Mouse (Mus musculus) forebrain, embryonic 12.5 days (tissue): Measurements from ENCODE around the gene Agxt2. TPM values are rescaled to one million over a fixed set of nuclear protein-coding genes. Genes with fewer than 3 reads are reported as not detected.

ENCODE experiments used
- ATAC-seq: fragments of 200-750 bp; cut with Nextera tagmentation; 2 replicates; pipeline ENCODE4 v1.8.0; 2017; ENCODE audit warnings: moderate TSS enrichment; ENCODE audit not compliant: low FRiP score
- H3K27ac ChIP-seq: fragments of 300-500 bp; sonication (generic); 2 replicates; pipeline ENCODE4 v1.5.1; 2016; ENCODE audit warnings: mild to moderate bottlenecking
- H3K27me3 ChIP-seq: fragments of 300-500 bp; sonication (generic); 2 replicates; pipeline ENCODE4 v1.6.1; 2016; ENCODE audit warnings: mild to moderate bottlenecking
- H3K36me3 ChIP-seq: fragments of 300-500 bp; sonication (generic); replicated peaks from 2 replicates; pipeline ENCODE4 v1.6.1; 2016; ENCODE audit warnings: mild to moderate bottlenecking
- H3K4me1 ChIP-seq: fragments of 300-500 bp; sonication (generic); 2 replicates; pipeline ENCODE4 v1.6.1; 2016
- H3K4me2 ChIP-seq: fragments of 300-500 bp; sonication (generic); 2 replicates; pipeline ENCODE4 v1.6.1; 2016; ENCODE audit warnings: mild to moderate bottlenecking, moderate library complexity
- H3K4me3 ChIP-seq: fragments of 300-500 bp; sonication (generic); replicated peaks from 2 replicates; pipeline ENCODE4 v1.5.1; 2016; ENCODE audit warnings: mild to moderate bottlenecking
- H3K9ac ChIP-seq: fragments of 300-500 bp; sonication (generic); 2 replicates; pipeline ENCODE4 v1.6.1; 2016; ENCODE audit warnings: mild to moderate bottlenecking
- H3K9me3 ChIP-seq: fragments of 300-500 bp; sonication (generic); 2 replicates; pipeline ENCODE4 v1.6.1; 2016
- WGBS: fragments of 180-500 bp; shearing (Covaris S2); methylation state at CpG from one replicate; pipeline ENCODE4 v1.1.7; 2016; 5-methylcytosine and 5-hydroxymethylcytosine counted together
- polyA plus RNA-seq: library from polyadenylated mRNA; unstranded; fragments of >200 nt; fragmentation: Nextera tagmentation; extraction: Ambion mirVana; gene quantifications from 2 replicates; pipeline ENCODE4 v1.2.1, GENCODE M21; 2016

The Agxt2 gene
- polyA plus RNA-seq, 1 experiment from 2014 or later, result not detected

GRCm38 (mm10) chr15:10379757-10380458 is 21.6 kb downstream of the Agxt2 start:
- Histone ChIP-seq H3K4me3 (no peak overlapping the region), H3K27ac (no peak overlapping the region), H3K9ac (no peak overlapping the region), H3K27me3 (no peaks in the 10 kb centered on the region), H3K4me1 (no peaks in the 10 kb centered on the region), H3K9me3 (no peaks in the 10 kb centered on the region), H3K4me2 (no peak overlapping the region), H3K36me3 (no peaks in the 10 kb centered on the region)
- no peak for ATAC-seq
- 95% methylated on average over 3 of the region's 3 CpGs for whole genome bisulfite sequencing

GRCm38 (mm10) chr15:10387263-10387662 is 28.9 kb downstream of the Agxt2 start:
- no peak overlapping the region for H3K9ac ChIP-seq
- no peaks in the 10 kb centered on the region for H3K9me3 ChIP-seq
- no peaks in the 10 kb centered on the region for H3K4me1 ChIP-seq
- H3K27me3 ChIP-seq, result no peaks in the 10 kb centered on the region
- ATAC-seq, result no peak
- WGBS, result 73% methylated on average over 2 of the region's 2 CpGs
- no peak overlapping the region for H3K4me2 ChIP-seq
- H3K36me3 ChIP-seq, result no peaks in the 10 kb centered on the region
- H3K4me3 ChIP-seq, result no peak overlapping the region
- no peak overlapping the region for H3K27ac ChIP-seq

- no peaks in the 10 kb centered on the region for H3K9me3 ChIP-seq
- ATAC-seq, result 0 out of 2 replicates have a peak, but pooled peaks have one; percentile 17
Observed at GRCm38 (mm10) chr15:10399795-10400194, 41.5 kb downstream of the Agxt2 start.

GRCm38 (mm10) chr15:10400415-10400814 is 42.1 kb downstream of the Agxt2 start:
- no peak overlapping the region for H3K4me2 ChIP-seq
- no peaks in the 10 kb centered on the region for H3K4me1 ChIP-seq
- ATAC-seq, result peak; percentile 41; the same call in 1 of the 2 replicates
- no peaks in the 10 kb centered on the region for H3K27me3 ChIP-seq
- no peak overlapping the region for H3K4me3 ChIP-seq
- H3K9me3 ChIP-seq, result no peaks in the 10 kb centered on the region
- H3K36me3 ChIP-seq, result no peaks in the 10 kb centered on the region
- H3K9ac ChIP-seq, result no peak overlapping the region
- WGBS, result 58% methylated on average over 3 of the region's 3 CpGs
- H3K27ac ChIP-seq, result no peak overlapping the region

More at GRCm38 (mm10) chr15:10399795-10400194, 41.5 kb downstream of the Agxt2 start:
- H3K4me1 ChIP-seq, result no peaks in the 10 kb centered on the region
- no peak overlapping the region for H3K4me2 ChIP-seq
- no peaks in the 10 kb centered on the region for H3K36me3 ChIP-seq
- no peak overlapping the region for H3K4me3 ChIP-seq
- H3K9ac ChIP-seq, result no peak overlapping the region
- no peaks in the 10 kb centered on the region for H3K27me3 ChIP-seq
- 81% methylated on average over 2 of the region's 2 CpGs for WGBS
- no peak overlapping the region for H3K27ac ChIP-seq

- ATAC-seq, result no peak
- 91% methylated on average over 3 of the region's 3 CpGs for WGBS
- H3K27me3 ChIP-seq, result no peaks in the 10 kb centered on the region
- no peaks in the 10 kb centered on the region for H3K9me3 ChIP-seq
- no peak overlapping the region for H3K4me3 ChIP-seq
- H3K36me3 ChIP-seq, result no peaks in the 10 kb centered on the region
- no peak overlapping the region for H3K4me2 ChIP-seq
- no peaks in the 10 kb centered on the region for H3K4me1 ChIP-seq
- no peak overlapping the region for H3K9ac ChIP-seq
- no peak overlapping the region for H3K27ac ChIP-seq
Observed at GRCm38 (mm10) chr15:10409842-10410241, 51.5 kb downstream of the Agxt2 start.

GRCm38 (mm10) chr15:10410881-10411280 is 52.5 kb downstream of the Agxt2 start:
- Histone ChIP-seq H3K27ac (no peak overlapping the region), H3K9me3 (no peaks in the 10 kb centered on the region), H3K4me2 (no peak overlapping the region), H3K9ac (no peak overlapping the region), H3K4me1 (no peaks in the 10 kb centered on the region), H3K27me3 (no peaks in the 10 kb centered on the region), H3K36me3 (no peaks in the 10 kb centered on the region), H3K4me3 (no peak overlapping the region)
- ATAC-seq, result no peak
- 94% methylated on average over 2 of the region's 2 CpGs for WGBS

GRCm38 (mm10) chr15:10413656-10414055 is 55.3 kb downstream of the Agxt2 start:
- no peaks in the 10 kb centered on the region for H3K9me3 ChIP-seq
- no peaks in the 10 kb centered on the region for H3K36me3 ChIP-seq
- ATAC-seq, result no peak
- no peaks in the 10 kb centered on the region for H3K4me1 ChIP-seq
- no peak overlapping the region for H3K4me2 ChIP-seq
- H3K27ac ChIP-seq, result no peak overlapping the region
- H3K9ac ChIP-seq, result no peak overlapping the region
- H3K4me3 ChIP-seq, result no peak overlapping the region
- 90% methylated on average over 6 of the region's 6 CpGs for WGBS
- no peaks in the 10 kb centered on the region for H3K27me3 ChIP-seq

GRCm38 (mm10) chr15:10421138-10421784 is 62.9 kb downstream of the Agxt2 start:
- Histone ChIP-seq H3K9me3 (no peaks in the 10 kb centered on the region), H3K4me1 (peaks cover 16% of the 10 kb centered on the region), H3K36me3 (no peaks in the 10 kb centered on the region), H3K27me3 (no peaks in the 10 kb centered on the region), H3K4me3 (no peak overlapping the region), H3K4me2 (no peak overlapping the region), H3K27ac (peak overlapping the region; percentile 70), H3K9ac (no peak overlapping the region)
- peak; percentile 85 for ATAC-seq
- WGBS, result 12% methylated on average over 7 of the region's 7 CpGs

GRCm38 (mm10) chr15:10421785-10422144 is 63.4 kb downstream of the Agxt2 start:
- peak; percentile 43; the same call in 1 of the 2 replicates for ATAC-seq
- Histone ChIP-seq H3K4me1 (peaks cover 16% of the 10 kb centered on the region), H3K9ac (no peak overlapping the region), H3K4me3 (no peak overlapping the region), H3K9me3 (no peaks in the 10 kb centered on the region), H3K36me3 (no peaks in the 10 kb centered on the region), H3K27me3 (no peaks in the 10 kb centered on the region), H3K27ac (peak overlapping the region; percentile 70), H3K4me2 (no peak overlapping the region)
- WGBS, result 23% methylated on average over 1 of the region's 1 CpGs

GRCm38 (mm10) chr15:10426124-10426523 is 67.8 kb downstream of the Agxt2 start:
- 94% methylated on average over 6 of the region's 6 CpGs for WGBS
- no peak for ATAC-seq
- H3K4me1 ChIP-seq, result peaks cover 10% of the 10 kb centered on the region
- H3K36me3 ChIP-seq, result no peaks in the 10 kb centered on the region
- H3K4me2 ChIP-seq, result no peak overlapping the region
- H3K27me3 ChIP-seq, result no peaks in the 10 kb centered on the region
- H3K27ac ChIP-seq, result no peak overlapping the region
- H3K4me3 ChIP-seq, result no peak overlapping the region
- no peak overlapping the region for H3K9ac ChIP-seq
- no peaks in the 10 kb centered on the region for H3K9me3 ChIP-seq

- Histone ChIP-seq H3K36me3 (no peaks in the 10 kb centered on the region), H3K4me2 (no peak overlapping the region), H3K4me1 (peaks cover 5% of the 10 kb centered on the region), H3K9ac (no peak overlapping the region), H3K27me3 (no peaks in the 10 kb centered on the region), H3K4me3 (no peak overlapping the region), H3K27ac (no peak overlapping the region), H3K9me3 (no peaks in the 10 kb centered on the region)
- ATAC-seq, result no peak
- 95% methylated on average over 13 of the region's 13 CpGs for WGBS
Observed at GRCm38 (mm10) chr15:10426545-10427266, 68.4 kb downstream of the Agxt2 start.

- ATAC-seq, result no peak
- Histone ChIP-seq H3K36me3 (peaks cover 3% of the 10 kb centered on the region), H3K4me1 (no peaks in the 10 kb centered on the region), H3K4me3 (no peak overlapping the region), H3K27ac (no peak overlapping the region), H3K9me3 (no peaks in the 10 kb centered on the region), H3K4me2 (no peak overlapping the region), H3K27me3 (no peaks in the 10 kb centered on the region), H3K9ac (no peak overlapping the region)
- WGBS, result 85% methylated on average over 1 of the region's 1 CpGs
Observed at GRCm38 (mm10) chr15:10436893-10437292, 78.6 kb downstream of the Agxt2 start.
